Mouse (Mus musculus) forebrain, postnatal 0 days (tissue): ENCODE data around the gene Plod2. TPM values are rescaled to one million over a fixed set of nuclear protein-coding genes. Genes with fewer than 3 reads are reported as not detected.

Experiments
- ATAC-seq: fragments of 200-750 bp; cut with Nextera tagmentation; 2 replicates; pipeline ENCODE4 v1.8.0; 2017; ENCODE audit warnings: mild to moderate bottlenecking, moderate library complexity
- DNase-seq: peaks from one replicate; pipeline ENCODE4 v3.0.0-alpha.2; 2015
- H3K27ac ChIP-seq: fragments of 300-500 bp; sonication (generic); 2 replicates; pipeline ENCODE4 v1.5.1; 2014; ENCODE audit warnings: low read depth, mild to moderate bottlenecking, antibody characterized with exemption, low read length, moderate library complexity, mixed read lengths
- H3K27me3 ChIP-seq: fragments of 300-500 bp; sonication (generic); 2 replicates; pipeline ENCODE4 v1.6.1; 2014; ENCODE audit warnings: mild to moderate bottlenecking, low read length, mixed read lengths; ENCODE audit not compliant: insufficient read depth
- H3K36me3 ChIP-seq: fragments of 300-500 bp; sonication (generic); 2 replicates; pipeline ENCODE4 v1.6.1; 2014; ENCODE audit warnings: mild to moderate bottlenecking, moderate library complexity; ENCODE audit not compliant: insufficient read depth
- H3K4me1 ChIP-seq: fragments of 300-500 bp; sonication (generic); 2 replicates; pipeline ENCODE4 v1.6.1; 2014; ENCODE audit warnings: antibody characterized with exemption; ENCODE audit not compliant: insufficient read depth
- H3K4me2 ChIP-seq: fragments of 300-500 bp; sonication (generic); 2 replicates; pipeline ENCODE4 v1.6.1; 2014; ENCODE audit warnings: low read depth, mild to moderate bottlenecking, moderate library complexity
- H3K4me3 ChIP-seq: fragments of 300-500 bp; sonication (generic); 2 replicates; pipeline ENCODE4 v1.5.1; 2014; ENCODE audit warnings: low read depth, low read length, mixed read lengths
- H3K9ac ChIP-seq: fragments of 300-500 bp; sonication (generic); 2 replicates; pipeline ENCODE4 v1.6.1; 2014; ENCODE audit warnings: mild to moderate bottlenecking
- H3K9me3 ChIP-seq: fragments of 300-500 bp; sonication (generic); 2 replicates; pipeline ENCODE4 v1.6.1; 2016; ENCODE audit warnings: low read length
- CTCF ChIP-seq: sonication (generic); IDR thresholded peaks from 2 replicates; pipeline ENCODE4 v1.5.1; 2016; ENCODE audit warnings: antibody characterized with exemption, control low read depth, low read depth
- WGBS: fragments of 180-500 bp; shearing (Covaris S2); extraction: QIAGEN DNeasy Blood & Tissue Kit; methylation state at CpG from one replicate; pipeline ENCODE4 v1.1.7; 2014; 5-methylcytosine and 5-hydroxymethylcytosine counted together
- polyA plus RNA-seq: library from polyadenylated mRNA; unstranded; fragments of >200 nt; fragmentation: Nextera tagmentation; extraction: Ambion mirVana; gene quantifications from 2 replicates; pipeline ENCODE4 v1.2.1, GENCODE M21; 2015
- total RNA-seq: library from RNA; depleted of rRNA; stranded (reverse); fragments of >200 nt; gene quantifications from 2 replicates; pipeline ENCODE4 v1.2.3, GENCODE M21; 2014

Plod2 gene
- total and polyA plus RNA-seq, 2 experiments from 2014 or later: 6.2 to 17.4 TPM

- Histone ChIP-seq H3K27ac (no peak overlapping the region), H3K9me3 (no peaks in the 10 kb centered on the region), H3K9ac (no peak overlapping the region), H3K4me3 (no peak overlapping the region), H3K4me1 (no peaks in the 10 kb centered on the region), H3K36me3 (no peaks in the 10 kb centered on the region), H3K27me3 (no peaks in the 10 kb centered on the region), H3K4me2 (no peak overlapping the region)
- DNase-seq: no peak
- no peak for ATAC-seq
- 91% methylated on average over 6 of the region's 6 CpGs for WGBS
- TF ChIP-seq CTCF: no peak
Observed at GRCm38 (mm10) chr9:92555006-92555958, 13.3 kb downstream of the Plod2 start.

DNA sequence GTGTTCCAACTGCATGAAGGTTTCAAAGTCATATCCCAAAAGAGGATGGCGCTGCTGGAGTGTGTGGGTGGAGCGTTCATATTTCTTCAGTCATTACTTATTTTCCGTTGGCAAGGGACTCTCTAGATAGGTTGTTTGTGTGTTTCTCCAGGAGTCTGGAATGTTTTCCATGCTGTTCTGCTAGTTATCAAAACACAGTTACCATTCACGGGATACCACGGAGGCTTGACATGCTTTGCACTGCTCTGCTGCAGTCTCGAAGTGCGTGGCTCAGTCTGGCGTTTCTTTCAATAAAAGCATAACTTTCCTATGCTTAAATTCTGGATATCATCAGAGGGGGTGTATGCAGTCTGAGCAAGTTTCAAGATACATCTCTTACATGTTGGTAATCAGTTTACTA lies 17.7 kb downstream of the Plod2 start:
- Histone ChIP-seq H3K4me2 (no peak overlapping the region), H3K27me3 (no peaks in the 10 kb centered on the region), H3K36me3 (no peaks in the 10 kb centered on the region), H3K9ac (no peak overlapping the region), H3K4me1 (no peaks in the 10 kb centered on the region), H3K9me3 (no peaks in the 10 kb centered on the region), H3K4me3 (no peak overlapping the region), H3K27ac (no peak overlapping the region)
- DNase-seq (no peak), ATAC-seq (no peak)
- TF ChIP-seq CTCF: no peak
- 85% methylated on average over 8 of the region's 8 CpGs for WGBS

DNA sequence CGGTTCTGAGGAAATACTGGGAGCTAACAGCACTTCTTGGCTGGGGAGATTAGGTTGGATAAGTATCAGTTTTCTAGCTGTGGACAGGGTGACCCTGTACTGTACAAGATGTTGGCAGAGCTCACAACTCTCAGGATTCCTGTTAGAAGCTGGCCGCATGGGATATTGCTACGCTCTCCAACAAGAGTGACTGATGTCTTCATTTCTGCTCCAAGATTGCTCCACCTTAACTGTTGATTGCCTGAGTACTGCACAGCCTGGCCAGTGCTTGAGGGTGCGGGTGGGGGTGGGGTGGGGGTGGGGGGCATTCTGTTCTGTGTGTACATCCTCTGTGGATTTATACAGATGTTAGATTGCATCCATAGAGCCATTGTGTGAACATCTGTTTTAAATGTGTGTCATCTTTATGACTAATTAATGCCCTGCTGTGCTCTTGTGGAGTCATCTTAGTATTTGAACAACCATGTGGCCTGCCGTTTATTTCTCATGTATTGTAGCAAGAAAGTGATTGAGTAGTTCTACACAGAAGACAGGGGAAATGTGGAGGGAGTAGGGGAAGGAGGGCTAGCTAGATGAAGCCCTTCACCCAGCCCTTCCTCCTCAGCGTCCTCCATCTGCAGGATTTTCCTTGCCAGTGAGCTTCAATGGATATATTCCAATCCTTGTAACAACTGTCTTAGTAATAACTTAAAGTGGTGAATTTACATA lies 19.0 kb downstream of the Plod2 start:
- no peaks in the 10 kb centered on the region for H3K27me3 ChIP-seq
- no peak for TF ChIP-seq CTCF
- H3K27ac ChIP-seq: no peak overlapping the region
- DNase-seq: no peak
- no peak overlapping the region for H3K9ac ChIP-seq
- H3K9me3 ChIP-seq: no peaks in the 10 kb centered on the region
- H3K36me3 ChIP-seq: no peaks in the 10 kb centered on the region
- H3K4me2 ChIP-seq: no peak overlapping the region
- H3K4me1 ChIP-seq: no peaks in the 10 kb centered on the region
- ATAC-seq: peak; percentile 20; the same call in 1 of the 2 replicates
- 54% methylated on average over 6 of the region's 6 CpGs for WGBS
- H3K4me3 ChIP-seq: no peak overlapping the region

GRCm38 (mm10) chr9:92562416-92562815 lies 20.4 kb downstream of the Plod2 start:
- WGBS: 90% methylated on average over 5 of the region's 5 CpGs
- DNase-seq: no peak

GRCm38 (mm10) chr9:92563306-92563705 lies 21.3 kb downstream of the Plod2 start:
- 89% methylated on average over 6 of the region's 6 CpGs for WGBS
- no peaks in the 10 kb centered on the region for H3K4me1 ChIP-seq

More at GRCm38 (mm10) chr9:92562416-92562815, 20.4 kb downstream of the Plod2 start:
- no peaks in the 10 kb centered on the region for H3K27me3 ChIP-seq
- no peak overlapping the region for H3K9ac ChIP-seq
- H3K4me3 ChIP-seq: no peak overlapping the region
- no peaks in the 10 kb centered on the region for H3K36me3 ChIP-seq
- no peaks in the 10 kb centered on the region for H3K4me1 ChIP-seq
- no peak for ATAC-seq
- H3K27ac ChIP-seq: no peak overlapping the region
- H3K4me2 ChIP-seq: no peak overlapping the region
- no peak for TF ChIP-seq CTCF
- H3K9me3 ChIP-seq: no peaks in the 10 kb centered on the region

GRCm38 (mm10) chr9:92564391-92564790 lies 22.4 kb downstream of the Plod2 start:
- Histone ChIP-seq H3K4me3 (no peak overlapping the region), H3K27ac (no peak overlapping the region), H3K27me3 (no peaks in the 10 kb centered on the region), H3K36me3 (no peaks in the 10 kb centered on the region), H3K4me2 (no peak overlapping the region), H3K4me1 (no peaks in the 10 kb centered on the region), H3K9me3 (no peaks in the 10 kb centered on the region), H3K9ac (no peak overlapping the region)
- TF ChIP-seq CTCF: no peak
- WGBS: 97% methylated on average over 1 of the region's 1 CpGs
- ATAC-seq: no peak
- no peak for DNase-seq

More at GRCm38 (mm10) chr9:92563306-92563705, 21.3 kb downstream of the Plod2 start:
- H3K9me3 ChIP-seq: no peaks in the 10 kb centered on the region
- ATAC-seq (no peak), DNase-seq (no peak)
- no peaks in the 10 kb centered on the region for H3K27me3 ChIP-seq
- H3K4me3 ChIP-seq: no peak overlapping the region
- H3K4me2 ChIP-seq: no peak overlapping the region
- H3K36me3 ChIP-seq: no peaks in the 10 kb centered on the region
- no peak overlapping the region for H3K27ac ChIP-seq
- TF ChIP-seq CTCF: no peak
- no peak overlapping the region for H3K9ac ChIP-seq

DNA sequence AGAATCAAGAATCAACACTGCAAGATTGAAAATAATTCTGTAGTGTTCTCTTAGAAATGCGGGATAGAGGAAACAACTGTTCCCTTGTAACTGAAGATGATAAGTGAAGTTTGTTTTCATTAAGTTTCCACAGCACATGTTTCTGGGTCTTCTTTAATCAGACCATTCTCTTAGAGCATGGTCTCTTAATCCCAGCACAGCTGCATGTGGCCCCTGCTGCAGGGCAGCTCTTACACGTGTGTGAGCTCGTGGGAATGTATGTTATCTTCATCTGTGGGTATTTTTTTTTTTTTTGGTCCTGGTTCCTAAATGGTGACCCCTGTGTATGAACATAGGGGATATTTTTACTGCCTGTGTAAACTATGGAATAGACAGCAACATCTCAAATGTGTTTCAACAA lies 24.2 kb downstream of the Plod2 start:
- H3K36me3 ChIP-seq: no peaks in the 10 kb centered on the region
- H3K9me3 ChIP-seq: no peaks in the 10 kb centered on the region
- TF ChIP-seq CTCF: no peak
- H3K27me3 ChIP-seq: no peaks in the 10 kb centered on the region
- no peak overlapping the region for H3K9ac ChIP-seq
- no peak overlapping the region for H3K27ac ChIP-seq
- H3K4me1 ChIP-seq: no peaks in the 10 kb centered on the region
- WGBS: 85% methylated on average over 3 of the region's 3 CpGs
- ATAC-seq: no peak
- H3K4me2 ChIP-seq: no peak overlapping the region
- no peak overlapping the region for H3K4me3 ChIP-seq
- no peak for DNase-seq
